Mouse (Mus musculus) ES-E14 (cell line): ENCODE results near the gene Ccdc13.

Source experiments
- HCFC1 ChIP-seq: IDR thresholded peaks from 2 replicates; pipeline ENCODE4 v1.6.1; 2012; ENCODE audit warnings: low read length, inconsistent platforms, borderline replicate concordance; ENCODE audit not compliant: insufficient read depth
- ZNF384 ChIP-seq: IDR thresholded peaks from 2 replicates; pipeline ENCODE4 v1.6.1; 2012; ENCODE audit warnings: low read depth, low read length, inconsistent platforms

DNA sequence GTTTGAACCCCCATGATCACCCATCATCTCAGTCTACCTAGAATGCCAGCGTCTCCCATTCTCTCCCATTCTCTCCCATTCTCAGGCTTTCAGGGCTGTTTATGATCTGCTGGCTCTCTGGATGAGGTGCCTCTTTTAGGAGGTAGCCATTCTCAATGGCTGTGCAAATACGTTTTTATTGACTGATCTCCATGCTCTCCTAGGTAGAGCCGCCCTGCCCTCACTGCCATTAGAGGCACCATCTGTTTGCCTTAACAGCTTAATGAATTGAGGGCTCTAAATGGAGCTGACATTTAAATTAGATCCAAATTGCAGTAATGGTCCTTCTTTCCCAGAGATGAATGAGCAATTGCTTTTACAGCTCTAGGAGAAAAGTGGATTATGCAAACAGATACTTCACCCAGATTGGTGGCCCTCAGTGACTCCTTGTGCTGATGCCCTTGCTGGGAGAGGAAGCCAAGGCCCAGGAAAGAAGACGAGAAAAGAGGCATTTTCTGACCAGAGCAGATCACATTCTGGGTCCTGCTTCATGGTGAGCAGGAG, 30.8 kb upstream of the Ccdc13 start:
- TF ChIP-seq ZNF384 (no peak), HCFC1 (no peak)
